Mouse (Mus musculus) T-helper 2 cell (primary cell): ENCODE results near the gene Gm10945.

ENCODE experiments used
- in situ Hi-C: fragments of 300-600 bp; cut with MboI, MseI; formaldehyde crosslinking; loops from one replicate; pipeline ENCODE4 v1.15.1; 2025; ENCODE audit warnings: high pct_unique_total_duplicates

Gm10945 gene

DNA sequence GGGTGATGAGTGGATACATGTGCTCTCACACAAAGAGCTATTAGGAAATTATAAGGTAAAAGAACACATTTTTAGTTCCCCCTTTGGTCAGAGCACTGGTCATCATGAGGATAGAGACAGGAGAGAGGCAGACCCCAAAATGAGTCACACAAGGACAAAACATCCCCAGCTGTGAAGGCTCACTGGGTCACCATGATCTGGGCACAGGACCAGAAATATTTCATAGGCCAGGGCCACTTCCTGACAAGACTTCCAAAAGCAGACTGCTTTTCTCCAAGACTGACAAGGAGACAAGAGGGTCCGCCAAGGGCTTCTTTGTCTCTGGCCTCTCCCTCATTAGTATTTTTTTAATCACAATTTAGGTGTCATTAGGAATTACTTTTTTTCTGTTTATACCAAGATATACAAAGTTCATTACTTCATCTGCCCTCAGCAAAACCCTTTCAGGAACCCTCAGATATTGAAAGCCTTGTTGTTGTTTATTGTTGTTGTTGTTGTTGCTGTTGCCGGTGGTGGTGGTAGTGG lies at the start of gene Gm10945:
TSS of gene Gm10945 (minus strand) at position 475 of the 525 bp plus-strand sequence.
- in situ Hi-C loops, result no loop called here

DNA sequence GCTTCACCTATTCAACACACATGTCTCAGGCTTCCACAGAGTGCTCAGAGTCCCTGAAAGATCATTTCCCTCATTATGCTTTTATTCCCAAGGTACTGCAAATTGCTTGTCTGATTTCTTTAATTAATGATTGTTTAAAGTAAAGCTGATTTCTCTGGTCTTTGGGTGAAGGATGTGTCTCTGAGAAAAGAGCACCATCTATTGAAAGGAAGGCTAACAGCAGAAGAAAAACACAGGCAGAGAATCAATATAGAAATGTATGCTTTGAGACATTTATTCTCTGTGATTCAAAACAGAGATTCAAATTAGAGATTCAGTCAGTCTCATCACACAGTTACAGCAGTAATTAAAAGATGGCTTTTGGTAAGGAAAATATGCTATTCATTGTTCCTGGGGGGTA lies 28.7 kb upstream of the Gm10945 start:
- in situ Hi-C loops, result no loop called here

DNA sequence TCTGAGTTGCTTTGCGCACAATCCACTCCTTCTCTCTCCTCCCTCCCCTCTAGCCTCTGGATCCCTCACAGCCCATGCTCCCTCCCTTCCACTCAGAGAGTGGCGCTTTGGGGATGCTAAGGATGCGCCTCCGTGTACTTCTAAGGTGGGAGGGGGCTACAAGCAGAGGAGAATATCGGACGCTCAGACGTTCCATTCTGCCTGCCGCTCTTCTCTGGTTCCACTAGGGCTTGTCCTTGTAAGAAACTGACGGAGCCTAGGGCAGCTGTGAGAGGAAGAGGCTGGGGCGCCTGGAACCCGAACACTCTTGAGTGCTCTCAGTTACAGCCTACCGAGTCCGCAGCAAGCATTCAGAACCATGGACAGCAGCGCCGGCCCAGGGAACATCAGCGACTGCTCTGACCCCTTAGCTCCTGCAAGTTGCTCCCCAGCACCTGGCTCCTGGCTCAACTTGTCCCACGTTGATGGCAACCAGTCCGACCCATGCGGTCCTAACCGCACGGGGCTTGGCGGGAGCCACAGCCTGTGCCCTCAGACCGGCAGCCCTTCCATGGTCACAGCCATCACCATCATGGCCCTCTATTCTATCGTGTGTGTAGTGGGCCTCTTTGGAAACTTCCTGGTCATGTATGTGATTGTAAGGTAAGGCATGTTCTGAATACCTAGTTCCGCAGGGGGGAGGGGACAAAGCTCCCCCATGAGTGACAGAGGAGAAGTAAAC lies 27.1 kb upstream of the Gm10945 start:
- in situ Hi-C loops, result no loop called here

DNA sequence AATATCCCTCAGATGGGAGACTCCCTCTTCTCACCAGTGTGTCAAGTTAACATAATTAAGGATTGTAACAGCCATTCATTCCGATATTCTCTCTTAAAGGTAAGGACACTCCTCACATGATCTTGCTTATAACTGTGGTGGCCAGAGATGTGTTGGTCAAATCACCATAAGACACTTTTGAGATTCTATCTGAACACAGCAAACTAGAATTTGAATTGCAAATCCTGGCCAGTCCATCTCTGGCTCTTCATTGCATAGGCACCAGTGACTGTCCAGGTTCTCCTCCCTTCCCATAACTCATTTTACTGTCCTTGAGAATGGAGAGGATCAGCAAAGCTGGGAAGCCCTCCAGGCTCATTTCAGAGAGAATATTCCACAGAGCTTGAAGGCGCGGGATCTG lies 3.4 kb downstream of the Gm10945 start, which contains the start of gene Oprm1:
TSS of gene Oprm1 (plus strand) at position 301 of the 400 bp plus-strand sequence.
- in situ Hi-C loops, result no loop called here

DNA sequence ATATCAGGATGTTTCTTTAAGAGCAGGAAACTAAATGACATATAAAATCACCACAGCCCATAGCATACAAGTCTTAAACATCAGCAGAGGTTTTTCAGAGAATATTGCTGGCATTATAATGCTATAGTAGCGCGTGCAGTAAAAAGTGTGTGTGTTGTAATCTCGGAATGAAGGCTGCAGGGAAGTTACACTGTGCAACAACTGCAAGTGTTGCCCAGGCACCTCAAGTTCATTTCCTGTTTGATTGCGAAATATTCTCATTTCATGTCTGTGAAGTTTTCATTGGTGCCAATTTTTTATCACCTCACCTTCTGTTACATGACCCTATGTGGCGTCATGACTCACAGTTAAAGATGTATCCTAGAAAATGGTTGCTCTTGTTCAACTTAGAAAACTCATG lies 8.2 kb downstream of the Gm10945 start:
- in situ Hi-C loops, result no loop called here

DNA sequence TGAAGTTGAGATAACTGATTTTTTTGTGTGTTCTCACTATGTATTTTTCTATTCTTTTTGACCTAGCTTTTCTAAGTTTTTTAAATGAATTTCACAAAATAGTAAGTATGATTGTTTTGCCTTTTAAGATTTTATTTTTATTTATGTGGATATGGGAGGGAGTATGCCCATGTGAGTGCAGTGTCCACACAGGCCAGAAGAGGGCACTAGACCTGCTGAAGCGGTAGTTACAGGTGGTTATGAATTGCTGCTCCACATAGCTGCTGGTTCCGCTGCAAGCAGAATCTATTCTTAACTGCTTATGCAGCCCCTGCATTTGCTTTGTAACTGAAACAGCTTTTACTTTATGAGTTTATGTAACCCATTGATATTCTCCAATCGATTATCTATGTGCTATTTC lies 33.1 kb downstream of the Gm10945 start:
- in situ Hi-C loops, result no loop called here

DNA sequence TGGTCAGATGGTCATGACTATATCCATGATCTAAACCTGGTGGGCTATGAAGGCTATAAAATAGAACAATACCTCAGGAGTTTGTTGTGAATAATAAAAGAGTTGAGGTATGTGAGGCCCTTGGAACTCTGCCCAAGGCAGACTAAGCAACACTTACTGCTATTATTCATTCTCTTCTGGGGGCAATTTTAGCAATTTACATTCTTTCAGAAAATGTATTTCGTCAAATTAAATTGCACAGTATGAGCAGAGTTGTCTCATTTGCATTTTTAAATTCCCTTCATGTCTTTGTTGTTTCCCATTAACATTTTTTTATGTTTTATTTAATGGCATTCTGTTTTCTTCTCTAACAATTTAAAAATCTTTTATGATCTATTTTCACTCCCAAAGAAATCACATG lies 37.8 kb downstream of the Gm10945 start:
- in situ Hi-C loops, result loop anchor here (25.0 kb wide), 1 partner anchor 986 kb away; no protein-coding TSS in a partner anchor

DNA sequence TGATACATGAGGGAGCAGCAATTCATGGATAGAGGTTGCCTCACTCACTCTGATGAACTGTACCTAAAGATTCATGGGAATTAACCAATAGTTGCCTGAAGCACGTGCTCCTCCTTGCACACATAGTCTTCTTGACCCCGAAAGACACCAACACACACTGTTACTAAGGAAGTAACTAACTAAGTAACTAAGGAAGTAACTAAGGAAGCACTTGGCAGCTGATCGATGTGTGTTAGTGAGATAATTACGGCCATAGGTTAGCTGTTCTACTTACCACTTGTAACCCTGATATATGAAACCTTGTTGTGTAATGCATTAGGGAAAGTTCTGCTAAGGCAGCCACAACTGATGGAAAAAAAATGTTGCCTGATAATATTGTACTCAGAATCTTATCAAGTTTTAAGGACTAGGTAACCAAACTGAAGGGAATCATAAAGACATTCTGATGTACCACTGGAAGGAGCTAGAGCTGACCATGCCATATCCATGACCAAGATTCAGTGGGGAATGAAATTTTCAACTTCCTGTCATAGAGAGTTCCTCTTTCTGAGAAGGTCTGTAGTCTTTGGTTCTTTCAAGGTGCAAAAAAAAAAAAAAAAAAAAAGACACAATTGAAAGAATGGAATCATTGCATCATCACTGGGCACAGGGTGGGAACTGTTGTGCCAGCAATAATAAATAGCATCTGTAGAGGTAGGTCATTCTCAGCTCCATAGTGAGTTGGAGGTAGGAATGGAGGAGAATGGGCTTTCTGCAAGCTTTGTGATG lies 44.2 kb downstream of the Gm10945 start:
- in situ Hi-C loops, result loop anchor here (25.0 kb wide), 1 partner anchor 980 kb away; no protein-coding TSS in a partner anchor

DNA sequence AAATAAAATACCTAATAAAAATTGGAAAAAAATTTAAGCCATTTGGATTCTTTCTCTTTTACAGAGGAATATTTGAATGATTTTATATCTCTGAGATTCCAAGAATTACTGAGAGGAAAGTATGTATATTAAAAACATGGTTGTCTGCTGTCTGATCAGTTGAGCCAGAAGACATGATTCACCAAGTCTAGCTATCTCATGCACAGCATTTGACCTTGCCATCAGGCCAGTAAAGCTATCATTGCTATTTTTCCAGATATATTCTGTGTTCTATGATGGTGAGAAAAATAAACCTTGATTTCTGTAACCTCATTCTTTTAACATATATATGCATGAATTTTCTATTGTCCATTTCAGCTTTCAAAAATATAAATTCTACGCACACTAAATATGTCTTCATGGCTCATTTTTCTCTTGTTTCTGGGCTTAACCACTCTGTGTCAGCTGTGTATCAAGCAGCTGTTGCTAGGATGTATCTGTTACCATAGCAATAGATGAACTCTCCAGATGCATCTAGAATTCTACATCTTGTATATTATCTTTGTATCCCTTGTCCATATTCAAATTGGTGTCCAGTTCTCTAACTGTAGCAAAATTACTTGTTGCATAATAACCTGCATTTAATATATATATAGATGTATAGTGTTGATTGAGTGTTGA lies 56.2 kb downstream of the Gm10945 start:
- in situ Hi-C loops, result loop anchor here (25.0 kb wide), 1 partner anchor 968 kb away; no protein-coding TSS in a partner anchor

DNA sequence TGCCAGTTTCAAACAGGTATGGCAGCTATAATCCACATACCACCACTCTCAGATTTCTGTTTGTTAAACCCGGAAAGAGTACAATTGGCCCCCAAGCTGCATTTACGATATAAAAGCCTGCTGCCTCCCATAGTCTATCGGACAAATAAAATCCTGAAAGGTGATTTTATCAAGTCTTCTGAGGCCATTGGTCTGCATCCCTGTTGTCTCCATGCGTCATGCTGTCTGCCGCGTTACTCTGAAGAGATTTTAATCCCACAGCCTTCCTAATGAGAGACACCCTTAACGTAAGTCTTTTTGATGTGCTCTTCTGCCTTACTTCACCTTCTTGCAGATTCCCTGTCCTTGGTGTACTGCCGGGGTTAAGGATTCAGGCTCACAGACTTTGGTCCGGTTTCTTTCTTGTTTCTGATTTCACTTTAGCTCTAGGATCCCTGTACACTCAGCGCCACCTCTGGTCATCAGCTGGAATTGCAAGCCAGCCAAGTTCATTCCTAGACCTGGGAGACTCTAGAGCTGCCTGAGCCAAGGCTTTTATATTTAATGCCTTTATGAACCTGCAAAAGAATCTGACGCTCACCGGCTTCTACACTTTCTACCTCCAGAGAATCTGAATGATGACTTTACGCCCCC lies 67.2 kb downstream of the Gm10945 start:
- in situ Hi-C loops, result no loop called here
